Mouse (Mus musculus) liver, embryonic 15.5 days (tissue): ENCODE data around the gene Copg2. TPM values are rescaled to one million over a fixed set of nuclear protein-coding genes. Genes with fewer than 3 reads are reported as not detected.
"Not testable (repeated sequence)": the region's sequence is repeated elsewhere in the genome, so short reads cannot be mapped to it uniquely, and the experiment has no call there.

Experiments used
- ATAC-seq: fragments of 200-750 bp; cut with Nextera tagmentation; 2 replicates; pipeline ENCODE4 v1.8.0; 2017; ENCODE audit warnings: moderate number of reproducible peaks, mild to moderate bottlenecking, moderate library complexity; ENCODE audit not compliant: insufficient read depth
- H3K27ac ChIP-seq: fragments of 300-500 bp; sonication (generic); replicated peaks from 2 replicates; pipeline ENCODE4 v1.5.1; 2015; ENCODE audit warnings: mild to moderate bottlenecking, inconsistent platforms
- H3K27me3 ChIP-seq: fragments of 300-500 bp; sonication (generic); 2 replicates; pipeline ENCODE4 v1.6.1; 2015; ENCODE audit warnings: mild to moderate bottlenecking, inconsistent platforms
- H3K36me3 ChIP-seq: fragments of 300-500 bp; sonication (generic); replicated peaks from 2 replicates; pipeline ENCODE4 v1.6.1; 2015; ENCODE audit warnings: moderate library complexity, mild to moderate bottlenecking, inconsistent platforms
- H3K4me1 ChIP-seq: fragments of 300-500 bp; sonication (generic); replicated peaks from 2 replicates; pipeline ENCODE4 v1.6.1; 2015; ENCODE audit warnings: inconsistent platforms
- H3K4me2 ChIP-seq: fragments of 300-500 bp; sonication (generic); 2 replicates; pipeline ENCODE4 v1.6.1; 2015; ENCODE audit warnings: moderate library complexity, mild to moderate bottlenecking, inconsistent platforms
- H3K4me3 ChIP-seq: fragments of 300-500 bp; sonication (generic); replicated peaks from 2 replicates; pipeline ENCODE4 v1.5.1; 2015; ENCODE audit warnings: mild to moderate bottlenecking, inconsistent platforms
- H3K9ac ChIP-seq: fragments of 300-500 bp; sonication (generic); 2 replicates; pipeline ENCODE4 v1.6.1; 2015; ENCODE audit warnings: moderate library complexity, mild to moderate bottlenecking, inconsistent platforms
- H3K9me3 ChIP-seq: fragments of 300-500 bp; sonication (generic); replicated peaks from 2 replicates; pipeline ENCODE4 v1.6.1; 2016; ENCODE audit warnings: inconsistent platforms
- WGBS: fragments of 180-500 bp; shearing (Covaris S2); methylation state at CpG from one replicate; pipeline ENCODE4 v1.1.7; 2015; ENCODE audit warnings: mixed read lengths; ENCODE audit not compliant: insufficient replicate concordance; 5-methylcytosine and 5-hydroxymethylcytosine counted together
- polyA plus RNA-seq: library from polyadenylated mRNA; unstranded; fragments of >200 nt; fragmentation: Nextera tagmentation; extraction: Ambion mirVana; gene quantifications from 2 replicates; pipeline ENCODE4 v1.2.1, GENCODE M21; 2015

Gene Copg2
- polyA plus RNA-seq, 1 experiment from 2014 or later: 6.5 TPM

- no peak overlapping the region for H3K4me3 ChIP-seq
- H3K4me1 ChIP-seq: no peaks in the 10 kb centered on the region
- H3K27me3 ChIP-seq: no peaks in the 10 kb centered on the region
- H3K4me2 ChIP-seq: no peak overlapping the region
- ATAC-seq: no peak
- H3K9me3 ChIP-seq: no peaks in the 10 kb centered on the region
- no peak overlapping the region for H3K9ac ChIP-seq
- H3K27ac ChIP-seq: no peak overlapping the region
- no peaks in the 10 kb centered on the region for H3K36me3 ChIP-seq
Observed at GRCm38 (mm10) chr6:30813626-30814025, 83.0 kb downstream of the Copg2 start.

- WGBS: 73% methylated on average over 5 of the region's 5 CpGs
- no peaks in the 10 kb centered on the region for H3K27me3 ChIP-seq
- ATAC-seq: no peak
Observed at GRCm38 (mm10) chr6:30805053-30805752, 91.4 kb downstream of the Copg2 start.

GRCm38 (mm10) chr6:30804389-30805052 is 92.1 kb downstream of the Copg2 start:
- not testable (repeated sequence) for H3K9me3 ChIP-seq, H3K36me3 ChIP-seq, H3K4me3 ChIP-seq, H3K27me3 ChIP-seq, H3K27ac ChIP-seq, H3K4me2 ChIP-seq, H3K4me1 ChIP-seq, H3K9ac ChIP-seq
- WGBS: 55% methylated on average over 6 of the region's 6 CpGs
- ATAC-seq: peak; percentile 52

More at GRCm38 (mm10) chr6:30805053-30805752, 91.4 kb downstream of the Copg2 start:
- H3K27ac ChIP-seq: no peak overlapping the region
- H3K4me1 ChIP-seq: no peaks in the 10 kb centered on the region
- H3K36me3 ChIP-seq: 0 out of 2 replicates have a peak, but pooled peaks cover 5% of the 10 kb centered on the region
- H3K4me2 ChIP-seq: no peak overlapping the region
- no peak overlapping the region for H3K4me3 ChIP-seq
- H3K9ac ChIP-seq: no peak overlapping the region
- no peaks in the 10 kb centered on the region for H3K9me3 ChIP-seq

GRCm38 (mm10) chr6:30802915-30803314 is 93.7 kb downstream of the Copg2 start:
- H3K27ac ChIP-seq, H3K4me2 ChIP-seq, H3K4me1 ChIP-seq, H3K9ac ChIP-seq, H3K36me3 ChIP-seq, H3K27me3 ChIP-seq, H3K9me3 ChIP-seq, H3K4me3 ChIP-seq, ATAC-seq: not testable (repeated sequence)
- WGBS: 58% methylated on average over 7 of the region's 7 CpGs

GRCm38 (mm10) chr6:30751209-30751608 is 145.4 kb downstream of the Copg2 start:
- 63% methylated on average over 2 of the region's 2 CpGs for WGBS

GRCm38 (mm10) chr6:30750482-30750881 is 146.1 kb downstream of the Copg2 start:
- Histone ChIP-seq H3K27ac (no peak overlapping the region), H3K27me3 (no peaks in the 10 kb centered on the region), H3K9me3 (no peaks in the 10 kb centered on the region), H3K4me3 (no peak overlapping the region), H3K36me3 (peaks cover 14% of the 10 kb centered on the region; the same call in 1 of the 2 replicates), H3K4me2 (no peak overlapping the region), H3K4me1 (no peaks in the 10 kb centered on the region), H3K9ac (no peak overlapping the region)
- WGBS: 76% methylated on average over 6 of the region's 6 CpGs
- no peak for ATAC-seq

More at GRCm38 (mm10) chr6:30751209-30751608, 145.4 kb downstream of the Copg2 start:
- H3K9me3 ChIP-seq: no peaks in the 10 kb centered on the region
- no peak for ATAC-seq
- no peak overlapping the region for H3K4me3 ChIP-seq
- H3K27ac ChIP-seq: no peak overlapping the region
- no peaks in the 10 kb centered on the region for H3K27me3 ChIP-seq
- no peak overlapping the region for H3K9ac ChIP-seq
- H3K36me3 ChIP-seq: peaks cover 14% of the 10 kb centered on the region; the same call in 1 of the 2 replicates
- H3K4me1 ChIP-seq: no peaks in the 10 kb centered on the region
- H3K4me2 ChIP-seq: no peak overlapping the region

- Histone ChIP-seq H3K9ac (no peak overlapping the region), H3K36me3 (peaks cover 14% of the 10 kb centered on the region; the same call in 1 of the 2 replicates), H3K4me1 (no peaks in the 10 kb centered on the region), H3K27ac (no peak overlapping the region), H3K27me3 (no peaks in the 10 kb centered on the region), H3K4me3 (no peak overlapping the region), H3K4me2 (no peak overlapping the region), H3K9me3 (no peaks in the 10 kb centered on the region)
- no peak for ATAC-seq
- 42% methylated on average over 1 of the region's 1 CpGs for WGBS
Observed at GRCm38 (mm10) chr6:30749892-30750291, 146.7 kb downstream of the Copg2 start.

- Histone ChIP-seq H3K27ac (no peak overlapping the region), H3K9ac (no peak overlapping the region), H3K4me2 (no peak overlapping the region), H3K4me1 (no peaks in the 10 kb centered on the region), H3K36me3 (peaks cover 14% of the 10 kb centered on the region; the same call in 1 of the 2 replicates), H3K27me3 (no peaks in the 10 kb centered on the region), H3K4me3 (no peak overlapping the region), H3K9me3 (no peaks in the 10 kb centered on the region)
- ATAC-seq: no peak
- WGBS: 46% methylated on average over 2 of the region's 2 CpGs
Observed at GRCm38 (mm10) chr6:30749042-30749689, 147.4 kb downstream of the Copg2 start.

GRCm38 (mm10) chr6:30748358-30748910 is 148.2 kb downstream of the Copg2 start:
- Histone ChIP-seq H3K9ac (no peak overlapping the region), H3K27ac (no peak overlapping the region), H3K9me3 (no peaks in the 10 kb centered on the region), H3K4me1 (no peaks in the 10 kb centered on the region), H3K27me3 (no peaks in the 10 kb centered on the region), H3K4me2 (no peak overlapping the region), H3K36me3 (peaks cover 14% of the 10 kb centered on the region; the same call in 1 of the 2 replicates), H3K4me3 (no peak overlapping the region)
- WGBS: 76% methylated on average over 6 of the region's 6 CpGs
- no peak for ATAC-seq

GRCm38 (mm10) chr6:30747631-30748357 is 148.8 kb downstream of the Copg2 start:
- no peak overlapping the region for H3K4me2 ChIP-seq
- 74% methylated on average over 7 of the region's 7 CpGs for WGBS
- no peak overlapping the region for H3K9ac ChIP-seq
- no peak overlapping the region for H3K4me3 ChIP-seq
- H3K9me3 ChIP-seq: no peaks in the 10 kb centered on the region
- H3K27me3 ChIP-seq: no peaks in the 10 kb centered on the region
- H3K36me3 ChIP-seq: peaks cover 14% of the 10 kb centered on the region; the same call in 1 of the 2 replicates
- no peak overlapping the region for H3K27ac ChIP-seq
- no peaks in the 10 kb centered on the region for H3K4me1 ChIP-seq
- ATAC-seq: no peak
